Comparison of ENCODE assay signal across 13 mouse cellular contexts in genomic region chr1:190290061-190290460, GRCm38 (mm10).
"Had no signal": no experiment of that assay in that cellular context is flagged by ENCODE, and none has a peak within 500 bp of the region (broad histone marks: within the 10 kb centered on the region; RNA-seq: fewer than 3 reads in every experiment).

No protein-coding gene starts in this region.

- H3K27me3 ChIP-seq: liver, embryonic 12.5 days had no signal

- H3K4me1 ChIP-seq: limb, embryonic 15.5 days; liver, embryonic 12.5 days had no signal

- H3K36me3 ChIP-seq: limb, embryonic 15.5 days; liver, embryonic 12.5 days; midbrain, embryonic 10.5 days had no signal

- H3K27ac ChIP-seq: limb, embryonic 15.5 days; liver, embryonic 12.5 days; midbrain, embryonic 10.5 days; stomach, postnatal 0 days had no signal

- H3K9me3 ChIP-seq: limb, embryonic 15.5 days; liver, embryonic 12.5 days; midbrain, embryonic 10.5 days had no signal

- DNase-seq: kidney, postnatal 25 days; lung, embryonic 14.5 days; lung, postnatal 10 days; lung, postnatal 4 days; right cerebral cortex, adult 18-20 months; right cerebral cortex, postnatal 25 days; thymus, adult 2 months; thymus, postnatal 25 days had no signal

- H3K9ac ChIP-seq: limb, embryonic 15.5 days; liver, embryonic 12.5 days; lung, embryonic 14.5 days had no signal

- H3K4me3 ChIP-seq: limb, embryonic 15.5 days; liver, embryonic 12.5 days; midbrain, embryonic 10.5 days had no signal

- H3K4me2 ChIP-seq: limb, embryonic 15.5 days; liver, embryonic 12.5 days; lung, embryonic 14.5 days had no signal

- ATAC-seq: liver, embryonic 12.5 days; midbrain, embryonic 16.5 days had no signal
